Mouse (Mus musculus) liver, embryonic 14.5 days (tissue): ENCODE data around the gene Atp2c2. TPM values are rescaled to one million over a fixed set of nuclear protein-coding genes. Genes with fewer than 3 reads are reported as not detected.

Experiments used
- ATAC-seq: fragments of 200-750 bp; cut with Nextera tagmentation; 2 replicates; pipeline ENCODE4 v1.8.0; 2017; ENCODE audit warnings: moderate number of reproducible peaks, mild to moderate bottlenecking, moderate library complexity; ENCODE audit not compliant: insufficient read depth
- DNase-seq, 3 experiments: peaks; one replicate each; pipeline ENCODE4 v3.0.0-alpha.2; 2012 to 2013; ENCODE audit warnings: low read depth in 3 of 3, low spot score in 3 of 3
- H3K27ac ChIP-seq: fragments of 300-500 bp; sonication (generic); 2 replicates; pipeline ENCODE4 v1.5.1; 2014; ENCODE audit warnings: moderate library complexity, mild to moderate bottlenecking, control low read depth, inconsistent platforms
- H3K27me3 ChIP-seq: fragments of 300-500 bp; sonication (generic); 2 replicates; pipeline ENCODE4 v1.6.1; 2014; ENCODE audit warnings: mild to moderate bottlenecking, low read length, moderate library complexity; ENCODE audit not compliant: control insufficient read depth, insufficient read depth
- H3K36me3 ChIP-seq: fragments of 300-500 bp; sonication (generic); replicated peaks from 2 replicates; pipeline ENCODE4 v1.6.1; 2014; ENCODE audit warnings: low read depth; ENCODE audit not compliant: control insufficient read depth, insufficient read depth
- H3K4me1 ChIP-seq, 2 experiments: fragments of 200-500 bp in 1 of 2; fragments of 300-500 bp in 1 of 2; sonication (generic) in 1 of 2; replicated peaks; 2 replicates each; pipeline ENCODE4 v1.6.1; 2012 to 2014; ENCODE audit warnings: antibody characterized with exemption in 1 of 2, inconsistent platforms in 1 of 2, low read length in 1 of 2; ENCODE audit not compliant: control insufficient read depth in 2 of 2, insufficient read depth in 2 of 2
- H3K4me2 ChIP-seq: fragments of 300-500 bp; sonication (generic); 2 replicates; pipeline ENCODE4 v1.6.1; 2014; ENCODE audit warnings: low read depth, mild to moderate bottlenecking, control low read depth, moderate library complexity
- H3K4me3 ChIP-seq, 2 experiments: fragments of 200-500 bp in 1 of 2; fragments of 300-500 bp in 1 of 2; sonication (generic) in 1 of 2; 2 replicates each; pipeline ENCODE4 v1.5.1; 2012 to 2014; ENCODE audit warnings: low read depth in 2 of 2, low read length in 2 of 2, mild to moderate bottlenecking in 2 of 2, control low read depth in 1 of 2, inconsistent platforms in 1 of 2, moderate library complexity in 1 of 2; ENCODE audit not compliant: insufficient read depth in 1 of 2
- H3K9ac ChIP-seq: fragments of 300-500 bp; sonication (generic); replicated peaks from 2 replicates; pipeline ENCODE4 v1.6.1; 2014; ENCODE audit warnings: mild to moderate bottlenecking, control low read depth, moderate library complexity
- H3K9me3 ChIP-seq: fragments of 300-500 bp; sonication (generic); 2 replicates; pipeline ENCODE4 v1.6.1; 2016; ENCODE audit warnings: low read length, mixed read lengths; ENCODE audit not compliant: control insufficient read depth
- CTCF ChIP-seq: IDR thresholded peaks from 2 replicates; pipeline ENCODE4 v1.5.1; 2016; ENCODE audit warnings: antibody characterized with exemption, low read depth, control low read depth
- EP300 ChIP-seq: IDR thresholded peaks from 2 replicates; pipeline ENCODE4 v1.6.1; 2016; ENCODE audit warnings: antibody characterized with exemption, low read depth
- WGBS: fragments of 180-500 bp; shearing (Covaris S2); extraction: QIAGEN DNeasy Blood & Tissue Kit; methylation state at CpG from one replicate; pipeline ENCODE4 v1.1.7; 2014; ENCODE audit not compliant: insufficient replicate concordance; 5-methylcytosine and 5-hydroxymethylcytosine counted together
- polyA plus RNA-seq, 2 experiments: library from polyadenylated mRNA; depleted of rRNA in 1 of 2; stranded (reverse) in 1 of 2; unstranded in 1 of 2; fragments of >200 nt; fragmentation: Nextera tagmentation in 1 of 2; extraction: Ambion mirVana in 1 of 2; gene quantifications; 2 replicates each; pipeline versions ENCODE4 v1.2.1 to v1.2.3; 2012 to 2014

The Atp2c2 gene
- polyA plus RNA-seq, 2 experiments = 0.08 to 0.10 TPM

GRCm38 (mm10) chr8:119670419-119671091 is 29.3 kb upstream of the Atp2c2 start:
- Histone ChIP-seq H3K27me3 (no peaks in the 10 kb centered on the region), H3K4me3 (no peak overlapping the region), H3K4me2 (no peak overlapping the region), H3K27ac (no peak overlapping the region), H3K36me3 (no peaks in the 10 kb centered on the region), H3K4me1 (no peaks in the 10 kb centered on the region; a peak in 1 of 4 replicates), H3K9me3 (no peaks in the 10 kb centered on the region), H3K9ac (no peak overlapping the region)
- DNase-seq (no peak), ATAC-seq (no peak; the same call in 1 of the 2 replicates)
- TF ChIP-seq CTCF (no peak), EP300 (no peak)
- WGBS = 44% methylated on average over 16 of the region's 16 CpGs

- no peak for TF ChIP-seq EP300
- TF ChIP-seq CTCF = peak; percentile 71
- Histone ChIP-seq H3K27me3 (no peaks in the 10 kb centered on the region), H3K4me1 (no peaks in the 10 kb centered on the region; a peak in 1 of 4 replicates), H3K4me3 (no peak overlapping the region), H3K4me2 (no peak overlapping the region), H3K27ac (no peak overlapping the region), H3K9ac (no peak overlapping the region), H3K36me3 (no peaks in the 10 kb centered on the region), H3K9me3 (no peaks in the 10 kb centered on the region)
- no peak for DNase-seq
- 64% methylated on average over 9 of the region's 11 CpGs for WGBS
- ATAC-seq = no peak
Measured at GRCm38 (mm10) chr8:119673976-119674555, 25.7 kb upstream of the Atp2c2 start.

GRCm38 (mm10) chr8:119675457-119675856 is 24.4 kb upstream of the Atp2c2 start:
- no peaks in the 10 kb centered on the region; a peak in 1 of 4 replicates for H3K4me1 ChIP-seq
- H3K4me3 ChIP-seq = no peak overlapping the region
- no peak overlapping the region for H3K27ac ChIP-seq
- no peak for ATAC-seq
- H3K9ac ChIP-seq = no peak overlapping the region
- no peak for TF ChIP-seq CTCF
- no peaks in the 10 kb centered on the region for H3K36me3 ChIP-seq
- WGBS = 69% methylated on average over 5 of the region's 5 CpGs
- H3K27me3 ChIP-seq = no peaks in the 10 kb centered on the region
- H3K4me2 ChIP-seq = no peak overlapping the region
- DNase-seq = no peak
- no peaks in the 10 kb centered on the region for H3K9me3 ChIP-seq

GRCm38 (mm10) chr8:119676389-119676788 is 23.4 kb upstream of the Atp2c2 start:
- TF ChIP-seq EP300 (no peak), CTCF (peak; percentile 92)
- H3K27ac ChIP-seq = no peak overlapping the region
- ATAC-seq = no peak
- peak; percentile 57 to 64 (median 61) for DNase-seq
- no peaks in the 10 kb centered on the region for H3K27me3 ChIP-seq
- no peaks in the 10 kb centered on the region for H3K36me3 ChIP-seq
- no peak overlapping the region for H3K4me2 ChIP-seq
- no peaks in the 10 kb centered on the region for H3K4me1 ChIP-seq
- no peak overlapping the region for H3K9ac ChIP-seq
- no peak overlapping the region for H3K4me3 ChIP-seq
- H3K9me3 ChIP-seq = no peaks in the 10 kb centered on the region
- WGBS = 6% methylated on average over 8 of the region's 8 CpGs

GRCm38 (mm10) chr8:119678138-119678843 is 21.5 kb upstream of the Atp2c2 start:
- Histone ChIP-seq H3K27ac (no peak overlapping the region), H3K9ac (no peak overlapping the region), H3K27me3 (no peaks in the 10 kb centered on the region), H3K9me3 (no peaks in the 10 kb centered on the region), H3K4me1 (no peaks in the 10 kb centered on the region), H3K36me3 (no peaks in the 10 kb centered on the region), H3K4me3 (peak overlapping the region in 1 of 2 experiments; percentile 26; a peak in 3 of 4 replicates), H3K4me2 (peak overlapping the region; percentile 50)
- ATAC-seq (peak; percentile 44; the same call in 1 of the 2 replicates), DNase-seq (peak in 2 of 3 experiments; percentile 38 to 43)
- TF ChIP-seq EP300 (no peak), CTCF (peak; percentile 75)
- WGBS = 7% methylated on average over 18 of the region's 18 CpGs
